Mouse (Mus musculus): ENCODE results near the gene Gipc1. TPM values are rescaled to one million over a fixed set of nuclear protein-coding genes. Genes with fewer than 3 reads are reported as not detected.

Gene Gipc1
- total and polyA plus RNA-seq, 2 experiments = 12.6 to 14.5 TPM

GRCm38 (mm10) chr8:83632083-83632707 is 20.3 kb upstream of the Gipc1 start:
- H3K36me3 ChIP-seq (ENCODE audit: control insufficient read depth, insufficient read depth, low read length) = no peaks in the 10 kb centered on the region
- H3K4me1 ChIP-seq (ENCODE audit: control insufficient read depth, insufficient read depth, low read length) = no peaks in the 10 kb centered on the region
- TF ChIP-seq POLR2A (IDR thresholded peaks at IDR 0.05; ENCODE audit: extremely low read depth, insufficient read depth, low read length) (no peak), CTCF (IDR thresholded peaks at IDR 0.05; ENCODE audit: low read depth, low read length) (no peak)
- no peak overlapping the region for H3K27ac ChIP-seq (replicated peaks; ENCODE audit: insufficient read depth, low read depth, low read length)
- 86% methylated on average over 7 of the region's 7 CpGs for WGBS
- no peak for DNase-seq (ENCODE audit: extremely low read depth, low read depth, low spot score)
- H3K27me3 ChIP-seq (ENCODE audit: control insufficient read depth, insufficient read depth, low read length) = peaks cover 3% of the 10 kb centered on the region; the same call in 1 of the 2 replicates
- H3K79me2 ChIP-seq (ENCODE audit: control insufficient read depth, insufficient read depth, low read length) = no peaks in the 10 kb centered on the region
- no peak overlapping the region for H3K4me3 ChIP-seq (ENCODE audit: insufficient read depth, low read depth, low read length)
- H3K9ac ChIP-seq (ENCODE audit: low read depth, low read length) = no peak overlapping the region

DNA sequence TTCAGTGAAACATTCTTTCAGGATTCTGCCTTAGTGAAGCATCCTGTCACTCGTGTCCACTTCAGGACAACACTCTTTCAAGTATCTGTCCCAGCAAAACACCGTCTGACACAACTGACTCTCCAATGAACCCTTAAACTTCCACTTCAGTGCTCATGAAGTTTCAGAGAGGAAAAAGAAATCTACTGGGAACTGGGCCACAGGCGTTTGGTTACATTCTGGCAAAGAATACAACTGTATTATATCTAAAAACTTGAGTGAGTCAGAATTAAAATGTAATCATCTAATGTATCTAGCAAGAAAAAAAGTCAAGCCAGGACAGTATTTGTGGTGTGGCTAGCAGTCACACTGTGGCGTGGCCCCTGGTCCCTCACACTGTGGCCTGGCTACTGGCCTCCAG is 13.6 kb upstream of the Gipc1 start:
- no peak overlapping the region for H3K9ac ChIP-seq (ENCODE audit: low read depth, low read length)
- TF ChIP-seq CTCF (IDR thresholded peaks at IDR 0.05; ENCODE audit: low read depth, low read length) (no peak), POLR2A (IDR thresholded peaks at IDR 0.05; ENCODE audit: extremely low read depth, insufficient read depth, low read length) (no peak)
- DNase-seq (ENCODE audit: extremely low read depth, low read depth, low spot score) = no peak
- H3K4me3 ChIP-seq (ENCODE audit: insufficient read depth, low read depth, low read length) = no peak overlapping the region
- H3K4me1 ChIP-seq (ENCODE audit: control insufficient read depth, insufficient read depth, low read length) = no peaks in the 10 kb centered on the region
- H3K79me2 ChIP-seq (ENCODE audit: control insufficient read depth, insufficient read depth, low read length) = no peaks in the 10 kb centered on the region
- no peaks in the 10 kb centered on the region for H3K36me3 ChIP-seq (ENCODE audit: control insufficient read depth, insufficient read depth, low read length)
- 84% methylated on average over 4 of the region's 4 CpGs for WGBS
- no peak overlapping the region for H3K27ac ChIP-seq (replicated peaks; ENCODE audit: insufficient read depth, low read depth, low read length)
- H3K27me3 ChIP-seq (ENCODE audit: control insufficient read depth, insufficient read depth, low read length) = peaks cover 3% of the 10 kb centered on the region; the same call in 1 of the 2 replicates

GRCm38 (mm10) chr8:83639649-83640048 is 12.8 kb upstream of the Gipc1 start:
- Histone ChIP-seq H3K27me3 (ENCODE audit: control insufficient read depth, insufficient read depth, low read length) (peaks cover 3% of the 10 kb centered on the region; the same call in 1 of the 2 replicates), H3K36me3 (ENCODE audit: control insufficient read depth, insufficient read depth, low read length) (no peaks in the 10 kb centered on the region), H3K27ac (replicated peaks; ENCODE audit: insufficient read depth, low read depth, low read length) (no peak overlapping the region), H3K4me3 (ENCODE audit: insufficient read depth, low read depth, low read length) (no peak overlapping the region), H3K4me1 (ENCODE audit: control insufficient read depth, insufficient read depth, low read length) (no peaks in the 10 kb centered on the region), H3K9ac (ENCODE audit: low read depth, low read length) (no peak overlapping the region), H3K79me2 (ENCODE audit: control insufficient read depth, insufficient read depth, low read length) (no peaks in the 10 kb centered on the region)
- 64% methylated on average over 5 of the region's 5 CpGs for WGBS
- no peak for TF ChIP-seq POLR2A (IDR thresholded peaks at IDR 0.05; ENCODE audit: extremely low read depth, insufficient read depth, low read length)
- TF ChIP-seq CTCF (IDR thresholded peaks at IDR 0.05; ENCODE audit: low read depth, low read length) = no peak
- DNase-seq (ENCODE audit: extremely low read depth, low read depth, low spot score) = no peak

DNA sequence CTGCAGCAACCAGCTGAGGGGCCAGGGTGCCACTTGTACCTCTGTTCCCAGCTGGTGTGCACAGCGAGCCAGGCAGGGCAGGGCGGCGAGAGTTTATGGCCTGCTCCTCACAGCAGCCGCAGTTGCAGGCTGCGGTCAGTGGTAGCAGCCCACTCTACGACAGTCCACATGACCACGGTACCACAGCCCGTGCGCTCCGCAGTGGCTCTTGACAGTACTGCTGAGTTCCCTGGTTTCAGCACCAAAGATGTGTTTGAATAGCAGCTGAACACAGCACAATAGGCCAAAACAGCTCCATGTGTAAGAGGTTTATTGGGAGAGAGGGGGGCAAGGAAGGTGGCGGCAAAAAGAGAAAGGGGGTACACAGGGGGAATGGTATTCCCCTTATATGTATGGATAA is 5.0 kb upstream of the Gipc1 start:
- no peaks in the 10 kb centered on the region for H3K36me3 ChIP-seq (ENCODE audit: control insufficient read depth, insufficient read depth, low read length)
- no peaks in the 10 kb centered on the region for H3K79me2 ChIP-seq (ENCODE audit: control insufficient read depth, insufficient read depth, low read length)
- 98% methylated on average over 11 of the region's 11 CpGs for WGBS
- H3K4me1 ChIP-seq (ENCODE audit: control insufficient read depth, insufficient read depth, low read length) = peaks cover 2% of the 10 kb centered on the region
- H3K4me3 ChIP-seq (ENCODE audit: insufficient read depth, low read depth, low read length) = no peak overlapping the region
- no peak for DNase-seq (ENCODE audit: extremely low read depth, low read depth, low spot score)
- H3K9ac ChIP-seq (ENCODE audit: low read depth, low read length) = no peak overlapping the region
- H3K27me3 ChIP-seq (ENCODE audit: control insufficient read depth, insufficient read depth, low read length) = no peaks in the 10 kb centered on the region
- H3K27ac ChIP-seq (replicated peaks; ENCODE audit: insufficient read depth, low read depth, low read length) = no peak overlapping the region
- TF ChIP-seq POLR2A (IDR thresholded peaks at IDR 0.05; ENCODE audit: extremely low read depth, insufficient read depth, low read length) (no peak), CTCF (IDR thresholded peaks at IDR 0.05; ENCODE audit: low read depth, low read length) (no peak)

DNA sequence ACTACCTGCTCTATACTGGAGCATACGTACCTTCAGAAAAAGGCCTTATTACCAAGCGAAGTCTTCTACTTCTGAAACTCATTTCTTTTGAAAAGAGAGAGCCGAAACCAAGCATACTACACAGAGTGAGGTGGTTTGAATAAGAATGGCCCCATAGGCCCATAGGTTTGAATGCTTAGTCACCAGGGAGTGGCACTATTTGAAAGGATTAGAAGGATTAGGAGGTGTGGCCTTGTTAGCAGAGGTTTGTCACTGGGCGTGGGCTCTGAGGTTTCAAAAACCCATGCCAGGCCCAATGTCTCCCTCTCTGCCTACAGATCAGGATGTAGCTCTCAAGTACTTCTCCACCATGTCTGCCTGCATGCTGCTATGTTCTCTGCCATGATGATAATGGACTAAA is 4.4 kb upstream of the Gipc1 start:
- WGBS = 96% methylated on average over 4 of the region's 4 CpGs
- no peaks in the 10 kb centered on the region for H3K79me2 ChIP-seq (ENCODE audit: control insufficient read depth, insufficient read depth, low read length)
- no peak overlapping the region for H3K27ac ChIP-seq (replicated peaks; ENCODE audit: insufficient read depth, low read depth, low read length)
- H3K4me1 ChIP-seq (ENCODE audit: control insufficient read depth, insufficient read depth, low read length) = peaks cover 2% of the 10 kb centered on the region
- no peak for DNase-seq (ENCODE audit: extremely low read depth, low read depth, low spot score)
- H3K9ac ChIP-seq (ENCODE audit: low read depth, low read length) = no peak overlapping the region
- H3K36me3 ChIP-seq (ENCODE audit: control insufficient read depth, insufficient read depth, low read length) = no peaks in the 10 kb centered on the region
- no peak overlapping the region for H3K4me3 ChIP-seq (ENCODE audit: insufficient read depth, low read depth, low read length)
- TF ChIP-seq CTCF (IDR thresholded peaks at IDR 0.05; ENCODE audit: low read depth, low read length) = no peak
- TF ChIP-seq POLR2A (IDR thresholded peaks at IDR 0.05; ENCODE audit: extremely low read depth, insufficient read depth, low read length) = no peak
- no peaks in the 10 kb centered on the region for H3K27me3 ChIP-seq (ENCODE audit: control insufficient read depth, insufficient read depth, low read length)

GRCm38 (mm10) chr8:83649699-83650098 is 2.8 kb upstream of the Gipc1 start:
- H3K27ac ChIP-seq (replicated peaks; ENCODE audit: insufficient read depth, low read depth, low read length) = no peak overlapping the region
- no peaks in the 10 kb centered on the region for H3K27me3 ChIP-seq (ENCODE audit: control insufficient read depth, insufficient read depth, low read length)
- H3K9ac ChIP-seq (ENCODE audit: low read depth, low read length) = no peak overlapping the region
- WGBS = 97% methylated on average over 6 of the region's 6 CpGs
- H3K4me3 ChIP-seq (ENCODE audit: insufficient read depth, low read depth, low read length) = no peak overlapping the region
- no peaks in the 10 kb centered on the region for H3K36me3 ChIP-seq (ENCODE audit: control insufficient read depth, insufficient read depth, low read length)
- H3K79me2 ChIP-seq (ENCODE audit: control insufficient read depth, insufficient read depth, low read length) = no peaks in the 10 kb centered on the region
- no peak for TF ChIP-seq CTCF (IDR thresholded peaks at IDR 0.05; ENCODE audit: low read depth, low read length)
- TF ChIP-seq POLR2A (IDR thresholded peaks at IDR 0.05; ENCODE audit: extremely low read depth, insufficient read depth, low read length) = no peak
- peaks cover 5% of the 10 kb centered on the region for H3K4me1 ChIP-seq (ENCODE audit: control insufficient read depth, insufficient read depth, low read length)
- no peak for DNase-seq (ENCODE audit: extremely low read depth, low read depth, low spot score)

Data from liver, adult 2 months (tissue).